Mouse (Mus musculus) heart, postnatal 0 days (tissue): ENCODE measurements around the gene Zfp574. TPM values are rescaled to one million over a fixed set of nuclear protein-coding genes. Genes with fewer than 3 reads are reported as not detected.

Experiments used
- ATAC-seq: fragments of 200-750 bp; cut with Nextera tagmentation; 2 replicates; pipeline ENCODE4 v1.8.0; 2017; ENCODE audit warnings: low read depth, moderate number of reproducible peaks, moderate library complexity; ENCODE audit not compliant: insufficient read depth
- DNase-seq: peaks from one replicate; pipeline ENCODE4 v3.0.0-alpha.2; 2016; ENCODE audit warnings: low spot score
- H3K27ac ChIP-seq: fragments of 300-500 bp; sonication (generic); 2 replicates; pipeline ENCODE4 v1.5.1; 2014; ENCODE audit warnings: low read depth, mild to moderate bottlenecking
- H3K27me3 ChIP-seq: fragments of 300-500 bp; sonication (generic); 2 replicates; pipeline ENCODE4 v1.6.1; 2014; ENCODE audit warnings: low read length, mixed read lengths; ENCODE audit not compliant: control insufficient read depth, insufficient read depth
- H3K36me3 ChIP-seq: fragments of 300-500 bp; sonication (generic); replicated peaks from 2 replicates; pipeline ENCODE4 v1.6.1; 2014; ENCODE audit warnings: low read length, mixed read lengths; ENCODE audit not compliant: control insufficient read depth, insufficient read depth
- H3K4me1 ChIP-seq: fragments of 300-500 bp; sonication (generic); 2 replicates; pipeline ENCODE4 v1.6.1; 2014; ENCODE audit warnings: antibody characterized with exemption; ENCODE audit not compliant: control insufficient read depth, insufficient read depth
- H3K4me2 ChIP-seq: fragments of 300-500 bp; sonication (generic); 2 replicates; pipeline ENCODE4 v1.6.1; 2014; ENCODE audit warnings: low read depth, mild to moderate bottlenecking, low read length, moderate library complexity
- H3K4me3 ChIP-seq: fragments of 300-500 bp; sonication (generic); 2 replicates; pipeline ENCODE4 v1.5.1; 2014; ENCODE audit warnings: low read depth, low read length
- H3K9ac ChIP-seq: fragments of 300-500 bp; sonication (generic); replicated peaks from 2 replicates; pipeline ENCODE4 v1.6.1; 2014; ENCODE audit warnings: low read depth, low read length, mixed read lengths
- H3K9me3 ChIP-seq: fragments of 300-500 bp; sonication (generic); replicated peaks from 2 replicates; pipeline ENCODE4 v1.6.1; 2016; ENCODE audit warnings: low read length; ENCODE audit not compliant: control insufficient read depth
- CTCF ChIP-seq: IDR thresholded peaks from 2 replicates; pipeline ENCODE4 v1.5.1; 2016; ENCODE audit warnings: antibody characterized with exemption, control low read depth, low read depth
- EP300 ChIP-seq: IDR thresholded peaks from 2 replicates; pipeline ENCODE4 v1.6.1; 2016; ENCODE audit warnings: antibody characterized with exemption, low read depth
- WGBS: fragments of 180-500 bp; shearing (Covaris S2); extraction: QIAGEN DNeasy Blood & Tissue Kit; methylation state at CpG from one replicate; pipeline ENCODE4 v1.1.7; 2014; 5-methylcytosine and 5-hydroxymethylcytosine counted together
- polyA plus RNA-seq: library from polyadenylated mRNA; unstranded; fragments of >200 nt; fragmentation: Nextera tagmentation; extraction: Ambion mirVana; gene quantifications from 2 replicates; pipeline ENCODE4 v1.2.1, GENCODE M21; 2015
- total RNA-seq: library from RNA; depleted of rRNA; stranded (reverse); fragments of >200 nt; gene quantifications from 2 replicates; pipeline ENCODE4 v1.2.3, GENCODE M21; 2014; ENCODE audit warnings: low replicate concordance

Gene Zfp574
- total and polyA plus RNA-seq, 2 experiments from 2014 or later, result 9.8 to 11.6 TPM

- Histone ChIP-seq H3K4me1 (no peaks in the 10 kb centered on the region), H3K36me3 (peaks cover 4% of the 10 kb centered on the region), H3K9ac (no peak overlapping the region), H3K4me2 (no peak overlapping the region), H3K27me3 (no peaks in the 10 kb centered on the region), H3K9me3 (no peaks in the 10 kb centered on the region), H3K4me3 (no peak overlapping the region), H3K27ac (no peak overlapping the region)
- TF ChIP-seq CTCF (no peak), EP300 (no peak)
- no peak for ATAC-seq
- 32% methylated on average over 11 of the region's 11 CpGs for WGBS
- DNase-seq, result no peak
Measured at GRCm38 (mm10) chr7:25088968-25089367, 16.6 kb downstream of the Zfp574 start.

- no peak for TF ChIP-seq EP300
- no peak overlapping the region for H3K9ac ChIP-seq
- H3K27ac ChIP-seq, result no peak overlapping the region
- no peak for ATAC-seq
- H3K9me3 ChIP-seq, result no peaks in the 10 kb centered on the region
- no peak overlapping the region for H3K4me3 ChIP-seq
- no peaks in the 10 kb centered on the region for H3K36me3 ChIP-seq
- WGBS, result 45% methylated on average over 10 of the region's 10 CpGs
- no peak for DNase-seq
- H3K27me3 ChIP-seq, result no peaks in the 10 kb centered on the region
- no peak overlapping the region for H3K4me2 ChIP-seq
- no peaks in the 10 kb centered on the region for H3K4me1 ChIP-seq
Measured at GRCm38 (mm10) chr7:25089875-25090274, 17.5 kb downstream of the Zfp574 start.

- no peak for ATAC-seq
- peaks cover 10% of the 10 kb centered on the region; the same call in 1 of the 2 replicates for H3K27me3 ChIP-seq
Measured at GRCm38 (mm10) chr7:25098169-25098568, 25.8 kb downstream of the Zfp574 start.

GRCm38 (mm10) chr7:25099581-25099980, 27.2 kb downstream of the Zfp574 start:
- Histone ChIP-seq H3K4me2 (no peak overlapping the region), H3K4me3 (no peak overlapping the region), H3K27ac (no peak overlapping the region), H3K36me3 (no peaks in the 10 kb centered on the region), H3K9me3 (no peaks in the 10 kb centered on the region), H3K27me3 (peaks cover 10% of the 10 kb centered on the region; the same call in 1 of the 2 replicates), H3K9ac (no peak overlapping the region), H3K4me1 (no peaks in the 10 kb centered on the region)
- DNase-seq, result no peak
- 46% methylated on average over 4 of the region's 4 CpGs for WGBS
- ATAC-seq, result no peak
- no peak for TF ChIP-seq EP300
- peak; percentile 31 for TF ChIP-seq CTCF

More at GRCm38 (mm10) chr7:25098169-25098568, 25.8 kb downstream of the Zfp574 start:
- WGBS, result 58% methylated on average over 3 of the region's 3 CpGs
- Histone ChIP-seq H3K27ac (no peak overlapping the region), H3K4me1 (no peaks in the 10 kb centered on the region), H3K36me3 (no peaks in the 10 kb centered on the region), H3K9ac (no peak overlapping the region), H3K4me3 (no peak overlapping the region), H3K9me3 (no peaks in the 10 kb centered on the region), H3K4me2 (no peak overlapping the region)
- DNase-seq, result no peak
- no peak for TF ChIP-seq CTCF
- no peak for TF ChIP-seq EP300

DNA sequence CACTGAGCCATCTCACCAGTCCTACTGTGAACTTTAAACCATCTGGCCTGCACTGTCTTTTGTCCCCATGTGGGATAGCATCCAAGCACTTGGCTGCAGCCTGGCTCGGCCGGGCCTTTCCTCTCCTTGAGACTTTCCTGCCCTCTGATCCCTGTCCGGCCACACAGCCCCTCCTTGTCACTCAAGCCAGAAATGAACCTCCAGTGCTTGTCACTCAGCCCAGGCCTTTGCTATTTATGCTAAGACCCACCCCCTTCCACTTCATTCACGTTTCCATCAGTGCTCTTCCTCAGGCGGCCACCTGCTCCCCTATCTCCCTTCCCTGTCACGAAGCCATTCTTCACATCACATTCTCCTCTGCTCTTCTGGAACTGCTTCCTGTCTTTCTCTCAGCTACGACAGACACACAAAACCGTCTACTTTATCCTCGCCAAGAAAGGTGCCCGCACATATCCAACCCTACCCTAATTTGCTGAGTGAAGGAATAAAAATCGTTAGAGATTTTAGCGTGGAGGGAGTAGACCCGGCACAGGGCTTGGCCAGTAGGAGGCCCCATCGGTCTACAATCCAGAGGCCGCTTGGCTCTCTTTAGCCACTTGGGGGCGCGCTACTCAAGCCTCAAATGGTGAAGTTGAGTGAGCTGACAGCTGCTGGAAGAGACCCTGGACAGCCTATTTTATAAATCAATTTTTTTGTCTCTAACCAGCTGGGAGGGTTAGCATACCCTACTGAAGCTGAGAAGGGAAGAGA, 33.2 kb downstream of the Zfp574 start:
- H3K4me2 ChIP-seq, result no peak overlapping the region
- H3K27ac ChIP-seq, result no peak overlapping the region
- TF ChIP-seq EP300 (no peak), CTCF (peak; percentile 87)
- no peaks in the 10 kb centered on the region for H3K9me3 ChIP-seq
- H3K4me3 ChIP-seq, result no peak overlapping the region
- ATAC-seq, result peak; percentile 43; the same call in 1 of the 2 replicates
- DNase-seq, result peak; percentile 74
- 0 out of 2 replicates have a peak, but pooled peaks cover 4% of the 10 kb centered on the region for H3K4me1 ChIP-seq
- 9% methylated on average over 17 of the region's 17 CpGs for WGBS
- H3K27me3 ChIP-seq, result 0 out of 2 replicates have a peak, but pooled peaks cover 4% of the 10 kb centered on the region
- no peaks in the 10 kb centered on the region for H3K36me3 ChIP-seq
- H3K9ac ChIP-seq, result no peak overlapping the region
